Mouse (Mus musculus) lung, postnatal 0 days (tissue): Measurements from ENCODE around the gene Atg2a.

Experiments used
- CTCF ChIP-seq: IDR thresholded peaks from 2 replicates; pipeline ENCODE4 v1.5.1; 2016; ENCODE audit warnings: antibody characterized with exemption, mild to moderate bottlenecking
- EP300 ChIP-seq: IDR thresholded peaks from 2 replicates; pipeline ENCODE4 v1.6.1; 2016; ENCODE audit warnings: antibody characterized with exemption, mild to moderate bottlenecking, control low read depth

GRCm38 (mm10) chr19:6264945-6265344 is 23.5 kb downstream of the Atg2a start:
- TF ChIP-seq CTCF: no peak
- TF ChIP-seq EP300: no peak
